Comparison of ENCODE assay signal across 18 mouse cellular contexts in genomic region chr12:109538641-109539040, GRCm38 (mm10).
DNase-seq lines count a peak whose midpoint lies in the region; ATAC-seq and TF ChIP-seq lines count a peak whose summit lies in the region.
"Had no signal": no experiment of that assay in that cellular context is flagged by ENCODE, and none has a peak within 500 bp of the region (broad histone marks: within the 10 kb centered on the region; RNA-seq: fewer than 3 reads in every experiment).

No protein-coding gene starts in this region.

- H3K36me3 ChIP-seq in hindbrain, embryonic 14.5 days (replicated peaks; ENCODE audit: control insufficient read depth, insufficient read depth), result no peaks in the 10 kb centered on the region
- H3K36me3 ChIP-seq in hindbrain, embryonic 11.5 days (ENCODE audit: control insufficient read depth, insufficient read depth, low read length), result no peaks in the 10 kb centered on the region
- no peaks in the 10 kb centered on the region for H3K36me3 ChIP-seq in midbrain, embryonic 15.5 days (replicated peaks)
- H3K36me3 ChIP-seq in midbrain, embryonic 11.5 days (ENCODE audit: control insufficient read depth, insufficient read depth, low read length), result no peaks in the 10 kb centered on the region; the same call in 1 of the 2 replicates
- H3K36me3 ChIP-seq in limb, embryonic 14.5 days (ENCODE audit: control insufficient read depth, insufficient read depth, low read length), result no peaks in the 10 kb centered on the region; the same call in 1 of the 2 replicates
- H3K36me3 ChIP-seq: G1E; midbrain, embryonic 12.5 days had no signal

- TF ChIP-seq POLR2A in limb, embryonic 14.5 days (IDR thresholded peaks at IDR 0.05; ENCODE audit: borderline replicate concordance, extremely low read depth, insufficient read depth, insufficient read length), result no peak

- no peak for DNase-seq in hindbrain, embryonic 14.5 days (ENCODE audit: low spot score)
- no peak for DNase-seq in hindbrain, embryonic 11.5 days (ENCODE audit: low spot score)
- DNase-seq in midbrain, embryonic 11.5 days (ENCODE audit: low spot score, missing footprints), result no peak
- DNase-seq in adrenal gland, postnatal 36 days, result peak; percentile 29 to 50
- DNase-seq in limb, embryonic 14.5 days (ENCODE audit: low spot score), result peak; percentile 85
- DNase-seq: cerebellum, postnatal 36 days; gastrocnemius, adult 2 months; heart, adult 11 months; lung, postnatal 14 days; right cerebral cortex, postnatal 14 days had no signal

- no peak overlapping the region for H3K4me2 ChIP-seq in hindbrain, embryonic 14.5 days (replicated peaks)
- H3K4me2 ChIP-seq in hindbrain, embryonic 11.5 days (replicated peaks; ENCODE audit: low read depth, low read length), result no peak overlapping the region
- H3K4me2 ChIP-seq in midbrain, embryonic 15.5 days, result no peak overlapping the region
- no peak overlapping the region for H3K4me2 ChIP-seq in midbrain, embryonic 11.5 days
- no peak overlapping the region for H3K4me2 ChIP-seq in limb, embryonic 14.5 days (replicated peaks; ENCODE audit: low read depth, low read length, severe bottlenecking)
- H3K4me2 ChIP-seq: midbrain, embryonic 12.5 days had no signal

- WGBS in hindbrain, embryonic 14.5 days, result 93% methylated on average over 3 of the region's 3 CpGs
- WGBS in hindbrain, embryonic 11.5 days, result 71% methylated on average over 3 of the region's 3 CpGs
- WGBS in midbrain, embryonic 15.5 days, result 91% methylated on average over 3 of the region's 3 CpGs
- WGBS in midbrain, embryonic 11.5 days, result 82% methylated on average over 3 of the region's 3 CpGs
- WGBS in limb, embryonic 14.5 days, result 65% methylated on average over 3 of the region's 3 CpGs

- no peaks in the 10 kb centered on the region for H3K4me1 ChIP-seq in hindbrain, embryonic 14.5 days (replicated peaks; ENCODE audit: control insufficient read depth, insufficient read depth, low read length)
- H3K4me1 ChIP-seq in hindbrain, embryonic 11.5 days (replicated peaks; ENCODE audit: control insufficient read depth, insufficient read depth, low read length), result no peaks in the 10 kb centered on the region
- no peaks in the 10 kb centered on the region for H3K4me1 ChIP-seq in midbrain, embryonic 15.5 days
- no peaks in the 10 kb centered on the region for H3K4me1 ChIP-seq in midbrain, embryonic 11.5 days (ENCODE audit: control insufficient read depth, insufficient read depth, low read length)
- H3K4me1 ChIP-seq in limb, embryonic 14.5 days (ENCODE audit: control insufficient read depth, insufficient read depth, low read length), result peaks cover 11% of the 10 kb centered on the region
- H3K4me1 ChIP-seq: midbrain, embryonic 12.5 days had no signal

- H3K9me3 ChIP-seq in hindbrain, embryonic 14.5 days (ENCODE audit: control insufficient read depth, low read length), result peaks cover 20% of the 10 kb centered on the region
- no peaks in the 10 kb centered on the region for H3K9me3 ChIP-seq in hindbrain, embryonic 11.5 days (ENCODE audit: control insufficient read depth, low read length)
- H3K9me3 ChIP-seq in midbrain, embryonic 15.5 days, result no peaks in the 10 kb centered on the region; the same call in 1 of the 2 replicates
- H3K9me3 ChIP-seq in midbrain, embryonic 11.5 days (ENCODE audit: control insufficient read depth, low read length), result peaks cover 29% of the 10 kb centered on the region
- H3K9me3 ChIP-seq in limb, embryonic 14.5 days (ENCODE audit: control insufficient read depth, low read length), result peaks cover 42% of the 10 kb centered on the region

- peak overlapping the region; percentile 60; the same call in 1 of the 2 replicates for H3K27ac ChIP-seq in hindbrain, embryonic 14.5 days
- no peak overlapping the region for H3K27ac ChIP-seq in hindbrain, embryonic 11.5 days (ENCODE audit: low read depth, low read length)
- peak overlapping the region; percentile 53 for H3K27ac ChIP-seq in midbrain, embryonic 15.5 days
- H3K27ac ChIP-seq in midbrain, embryonic 11.5 days (ENCODE audit: low read depth, low read length), result no peak overlapping the region
- H3K27ac ChIP-seq in limb, embryonic 14.5 days (replicated peaks; ENCODE audit: low read depth, low read length), result peak overlapping the region; percentile 56; the same call in 1 of the 2 replicates
- H3K27ac ChIP-seq: gastrocnemius, adult 2 months; kidney, postnatal 0 days; left cerebral cortex, adult 2 months; midbrain, embryonic 12.5 days had no signal

- H3K27me3 ChIP-seq in hindbrain, embryonic 14.5 days (ENCODE audit: control insufficient read depth, insufficient read depth, low read length), result no peaks in the 10 kb centered on the region
- H3K27me3 ChIP-seq in hindbrain, embryonic 11.5 days (ENCODE audit: control insufficient read depth, insufficient read depth, low read length), result no peaks in the 10 kb centered on the region
- no peaks in the 10 kb centered on the region for H3K27me3 ChIP-seq in midbrain, embryonic 15.5 days (replicated peaks)
- H3K27me3 ChIP-seq in midbrain, embryonic 11.5 days (ENCODE audit: control insufficient read depth, insufficient read depth, low read length), result peaks cover 2% of the 10 kb centered on the region; the same call in 1 of the 2 replicates
- H3K27me3 ChIP-seq in limb, embryonic 14.5 days (ENCODE audit: control insufficient read depth, insufficient read depth, low read length), result no peaks in the 10 kb centered on the region

- no peak overlapping the region for H3K4me3 ChIP-seq in hindbrain, embryonic 14.5 days (replicated peaks; ENCODE audit: low read length)
- no peak overlapping the region for H3K4me3 ChIP-seq in hindbrain, embryonic 11.5 days (ENCODE audit: low read depth, low read length)
- no peak overlapping the region for H3K4me3 ChIP-seq in midbrain, embryonic 15.5 days
- no peak overlapping the region for H3K4me3 ChIP-seq in midbrain, embryonic 11.5 days (ENCODE audit: low read depth, low read length)
- H3K4me3 ChIP-seq in limb, embryonic 14.5 days (replicated peaks; ENCODE audit: low read length), result no peak overlapping the region
- H3K4me3 ChIP-seq: gastrocnemius, adult 2 months; left cerebral cortex, adult 2 months; midbrain, embryonic 12.5 days had no signal

- H3K9ac ChIP-seq in hindbrain, embryonic 14.5 days, result no peak overlapping the region
- H3K9ac ChIP-seq in hindbrain, embryonic 11.5 days (ENCODE audit: low read depth, low read length), result no peak overlapping the region
- H3K9ac ChIP-seq in midbrain, embryonic 15.5 days, result no peak overlapping the region
- H3K9ac ChIP-seq in midbrain, embryonic 11.5 days (ENCODE audit: low read length), result no peak overlapping the region
- no peak overlapping the region for H3K9ac ChIP-seq in limb, embryonic 14.5 days (ENCODE audit: low read depth, low read length, severe bottlenecking)
- H3K9ac ChIP-seq: midbrain, embryonic 12.5 days had no signal

- ATAC-seq in hindbrain, embryonic 14.5 days (ENCODE audit: low FRiP score), result no peak
- ATAC-seq in hindbrain, embryonic 11.5 days (ENCODE audit: low FRiP score), result no peak
- no peak for ATAC-seq in midbrain, embryonic 15.5 days (replicated peaks)
- ATAC-seq in midbrain, embryonic 11.5 days (ENCODE audit: low FRiP score), result no peak
- peak; percentile 7; the same call in 1 of the 2 replicates for ATAC-seq in limb, embryonic 14.5 days (ENCODE audit: low FRiP score, low read depth)
- no peak for ATAC-seq in megakaryocyte progenitor cell, adult 5-6 weeks (replicated peaks; ENCODE audit: poor library complexity)
- ATAC-seq: forebrain, embryonic 14.5 days; inflammation-experienced regulatory T-cells, adult 6 months had no signal

Comparison
In these comparisons a context has a peak if more than half of its experiments do, and no peak if none do; other contexts are left out.
1. H3K27ac ChIP-seq: peak in hindbrain, embryonic 14.5 days (single experiment), midbrain, embryonic 15.5 days (single experiment) and limb, embryonic 14.5 days (single experiment); none in hindbrain, embryonic 11.5 days (single experiment) and midbrain, embryonic 11.5 days (single experiment).
2. DNase-seq: peak in adrenal gland, postnatal 36 days (2 of 2) and limb, embryonic 14.5 days (single experiment); none in hindbrain, embryonic 14.5 days (single experiment), hindbrain, embryonic 11.5 days (single experiment) and midbrain, embryonic 11.5 days (single experiment).